Mouse (Mus musculus): ENCODE data around the gene Kat6b. TPM values are rescaled to one million over a fixed set of nuclear protein-coding genes. Genes with fewer than 3 reads are reported as not detected.

Kat6b gene
- total and polyA plus RNA-seq, 3 experiments, result 2.3 to 10.9 (median 8.0) TPM

DNA sequence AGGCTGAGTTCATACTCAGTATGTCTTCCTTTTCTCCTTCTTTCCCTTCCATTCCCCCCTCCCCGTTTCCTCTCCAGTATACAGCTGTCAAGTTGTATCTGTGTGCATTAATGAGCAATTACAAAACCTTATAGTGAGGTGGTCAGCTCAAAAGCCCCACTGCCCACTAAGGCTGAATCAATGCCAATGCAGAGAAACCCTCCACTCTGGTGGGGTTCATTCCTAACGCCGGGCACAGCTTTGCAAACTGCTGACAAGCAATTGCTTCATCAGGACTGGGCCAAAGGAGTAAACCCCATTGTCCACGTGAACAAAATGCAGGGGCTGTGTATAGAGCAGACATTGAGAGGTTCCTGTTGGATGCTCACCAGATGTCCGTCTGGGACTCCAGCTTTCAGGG, 23.4 kb upstream of the Kat6b start:
- Histone ChIP-seq H3K4me3 (replicated peaks in 1 of 3; ENCODE audit: low read depth in 2 of 3, low read length in 2 of 3, poor library complexity in 1 of 3) (no peak overlapping the region), H3K79me2 (replicated peaks; ENCODE audit: control insufficient read depth, extremely low read depth, insufficient read depth, poor library complexity, severe bottlenecking) (no peaks in the 10 kb centered on the region), H3K27me3 (replicated peaks) (no peaks in the 10 kb centered on the region), H3K27ac (ENCODE audit: insufficient read depth, low read depth) (no peak overlapping the region), H3K4me1 (ENCODE audit: control insufficient read depth in 1 of 2, insufficient read depth in 2 of 2) (no peaks in the 10 kb centered on the region), H3K9ac (ENCODE audit: insufficient read depth, low read depth) (no peak overlapping the region), H3K36me3 (replicated peaks in 1 of 2; ENCODE audit: control insufficient read depth in 1 of 2, insufficient read depth in 1 of 2, low read length in 1 of 2) (no peaks in the 10 kb centered on the region), H3K9me3 (replicated peaks; ENCODE audit: low read length) (no peaks in the 10 kb centered on the region), H3K4me2 (ENCODE audit: insufficient read depth, low read depth, poor library complexity, severe bottlenecking) (no peak overlapping the region)
- in situ Hi-C loops (cut with MboI; ENCODE audit: low pct_ligation_motif_present, low pct_unique_long_range_greater_than_20kb, low sequenced_read_pairs), result no loop called here
- dilution Hi-C loops (cut with MboI; ENCODE audit: extremely low pct_ligation_motif_present, extremely low pct_unique_long_range_greater_than_20kb, low sequenced_read_pairs), result no loop called here
- no peak for DNase-seq (ENCODE audit: extremely low read depth)
- TF ChIP-seq MXI1 (IDR thresholded peaks at IDR 0.05; ENCODE audit: low read depth, low read length) (no peak), MAX (IDR thresholded peaks at IDR 0.05; ENCODE audit: low read length) (no peak), CHD1 (IDR thresholded peaks at IDR 0.05; ENCODE audit: low read depth, low read length) (no peak), HCFC1 (IDR thresholded peaks at IDR 0.05; ENCODE audit: low read depth, low read length) (no peak), USF1 (IDR thresholded peaks at IDR 0.05; ENCODE audit: low read depth, low read length) (no peak), EP300 (IDR thresholded peaks at IDR 0.05; ENCODE audit: low read length) (no peak), PAX5 (IDR thresholded peaks at IDR 0.05; ENCODE audit: low read length) (no peak), POLR2A (IDR thresholded peaks at IDR 0.05; ENCODE audit: low read depth, low read length) (no peak), RCOR1 (conservative IDR thresholded peaks at IDR 0.05; ENCODE audit: low read depth, low read length) (no peak), ETS1 (conservative IDR thresholded peaks at IDR 0.05; ENCODE audit: low read depth, low read length) (no peak), USF2 (conservative IDR thresholded peaks at IDR 0.05; ENCODE audit: low read depth, low read length) (no peak)

- Histone ChIP-seq H3K4me3 (replicated peaks in 1 of 3; ENCODE audit: low read depth in 2 of 3, low read length in 2 of 3, poor library complexity in 1 of 3) (no peak overlapping the region), H3K79me2 (replicated peaks; ENCODE audit: control insufficient read depth, extremely low read depth, insufficient read depth, poor library complexity, severe bottlenecking) (no peaks in the 10 kb centered on the region), H3K27me3 (replicated peaks) (no peaks in the 10 kb centered on the region), H3K36me3 (replicated peaks in 1 of 2; ENCODE audit: control insufficient read depth in 1 of 2, insufficient read depth in 1 of 2, low read length in 1 of 2) (no peaks in the 10 kb centered on the region), H3K4me1 (ENCODE audit: control insufficient read depth in 1 of 2, insufficient read depth in 2 of 2) (no peaks in the 10 kb centered on the region), H3K9ac (ENCODE audit: insufficient read depth, low read depth) (no peak overlapping the region), H3K4me2 (ENCODE audit: insufficient read depth, low read depth, poor library complexity, severe bottlenecking) (no peak overlapping the region), H3K27ac (ENCODE audit: insufficient read depth, low read depth) (no peak overlapping the region), H3K9me3 (replicated peaks; ENCODE audit: low read length) (no peaks in the 10 kb centered on the region)
- TF ChIP-seq E2F4 (IDR thresholded peaks at IDR 0.05; ENCODE audit: insufficient replicate concordance, low read depth, low read length) (no peak), TCF12 (IDR thresholded peaks at IDR 0.05; ENCODE audit: low read depth, low read length) (no peak), BHLHE40 (IDR thresholded peaks at IDR 0.05; ENCODE audit: low read depth, low read length) (no peak), USF1 (IDR thresholded peaks at IDR 0.05; ENCODE audit: low read depth, low read length) (no peak), RAD21 (IDR thresholded peaks at IDR 0.05; ENCODE audit: low read depth, low read length) (no peak), UBTF (IDR thresholded peaks at IDR 0.05; ENCODE audit: low read depth, low read length) (no peak), CHD1 (IDR thresholded peaks at IDR 0.05; ENCODE audit: low read depth, low read length) (no peak), SMC3 (IDR thresholded peaks at IDR 0.05; ENCODE audit: low read depth, low read length) (no peak), ZKSCAN1 (IDR thresholded peaks at IDR 0.05; ENCODE audit: borderline replicate concordance, low read depth, low read length) (no peak)
- in situ Hi-C loops (cut with MboI; ENCODE audit: low pct_ligation_motif_present, low pct_unique_long_range_greater_than_20kb, low sequenced_read_pairs) (no loop called here), dilution Hi-C loops (cut with MboI; ENCODE audit: extremely low pct_ligation_motif_present, extremely low pct_unique_long_range_greater_than_20kb, low sequenced_read_pairs) (no loop called here)
- DNase-seq (ENCODE audit: extremely low read depth), result no peak
Observed at GRCm38 (mm10) chr14:21458696-21459095, 22.5 kb upstream of the Kat6b start.

Measured in CH12.LX (cell line).